Mouse (Mus musculus) CD4-positive, CD25-positive, alpha-beta regulatory T cell, adult 4 months (primary cell): Measurements from ENCODE around the gene Pidd1. TPM values are rescaled to one million over a fixed set of nuclear protein-coding genes. Genes with fewer than 3 reads are reported as not detected.

ENCODE experiments used
- ATAC-seq: one replicate; pipeline ENCODE4 v1.8.0; 2017
- polyA plus RNA-seq, 2 experiments: library from polyadenylated mRNA; unstranded; fragments of 100-300 nt; shearing (Covaris generic); gene quantifications; one replicate each; pipeline ENCODE4 v1.2.1; 2017

Gene Pidd1
- polyA plus RNA-seq, result 10 to 100 TPM in 1 of 2 experiments, 1 to 10 TPM in 1; 7.1 to 22.1 TPM

DNA sequence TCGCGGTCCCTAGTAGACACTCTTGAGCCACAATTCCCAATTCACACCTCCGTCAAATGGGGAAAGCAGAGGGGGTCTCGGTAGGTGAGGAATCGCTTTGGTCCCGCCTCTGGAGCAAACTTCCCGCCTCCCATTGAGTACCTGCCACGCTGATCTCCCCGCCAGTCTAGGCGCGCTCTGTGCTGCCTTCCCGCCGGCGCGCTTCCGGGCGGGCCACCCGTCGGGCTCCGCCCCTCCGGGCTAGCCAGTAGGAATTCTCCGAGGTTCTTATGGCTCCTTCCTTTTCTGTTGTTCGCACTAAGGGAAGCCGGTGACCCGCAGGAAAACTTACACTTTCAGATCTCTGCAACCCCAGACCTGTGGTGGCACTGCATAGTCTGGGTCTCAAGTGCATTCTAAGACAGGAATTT is at the start of gene Pidd1:
Gene Pidd1, minus strand, starts transcription at position 198 of the 410 bp plus-strand sequence.
- ATAC-seq, result peak; percentile 47

DNA sequence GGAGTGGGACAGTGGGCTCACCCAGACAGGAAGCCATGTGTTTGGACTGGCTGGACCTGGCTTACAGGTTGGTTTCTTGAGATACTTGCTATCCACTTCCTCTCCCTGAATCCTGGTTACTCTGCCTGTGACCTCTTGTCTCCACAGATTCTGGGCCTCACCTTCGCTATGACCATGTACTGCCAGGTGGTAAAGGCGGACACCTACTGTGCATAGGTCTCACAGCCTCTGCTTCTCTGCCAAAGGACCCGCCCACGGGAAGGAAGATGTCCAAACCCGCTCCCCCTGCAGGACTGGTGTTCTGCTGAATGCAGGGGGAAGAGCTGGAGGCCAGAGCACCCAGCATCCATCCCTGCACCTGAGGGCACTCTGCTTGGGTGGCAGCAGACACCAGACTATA is 48.9 kb upstream of the Pidd1 start:
- no peak for ATAC-seq

DNA sequence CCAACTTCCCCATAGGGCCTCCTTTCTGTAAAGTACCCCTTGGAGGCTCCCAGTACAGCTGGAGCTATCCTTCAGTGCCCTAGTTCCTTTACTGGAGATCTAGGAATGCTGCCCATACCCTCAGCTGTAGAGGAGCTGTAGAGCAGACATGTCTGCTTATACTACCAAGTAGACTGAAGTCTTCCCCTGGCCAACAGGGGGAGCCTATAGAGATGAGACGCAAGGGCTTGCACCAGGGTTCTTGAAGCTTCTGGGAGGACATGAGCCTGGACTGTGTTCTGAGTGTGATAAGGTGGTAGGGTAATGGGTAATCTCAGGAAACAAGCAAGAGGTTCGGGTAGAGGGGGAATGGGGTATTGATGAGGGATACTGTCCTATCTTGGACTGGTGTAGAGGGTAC is 47.3 kb upstream of the Pidd1 start:
- ATAC-seq, result no peak

DNA sequence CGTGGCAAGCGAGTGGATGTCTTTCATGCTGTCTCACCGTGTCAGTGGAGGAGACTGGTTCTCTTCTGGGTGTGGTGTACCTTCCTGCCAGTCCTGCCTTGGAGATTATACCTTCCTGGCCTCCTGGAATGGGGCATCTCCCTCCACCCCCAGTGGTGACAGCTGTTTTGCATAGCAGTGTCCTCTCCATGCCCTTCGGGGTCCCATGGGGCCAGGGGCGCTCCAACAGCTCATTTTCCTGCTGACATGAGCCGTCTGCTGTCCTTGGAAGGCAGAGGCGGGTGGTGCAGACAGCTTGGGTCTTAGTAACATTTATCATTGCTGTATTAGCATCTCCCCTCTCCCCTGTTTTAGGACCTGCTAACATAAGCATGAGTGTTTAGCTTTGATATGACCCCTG is 43.3 kb upstream of the Pidd1 start:
- ATAC-seq, result no peak

DNA sequence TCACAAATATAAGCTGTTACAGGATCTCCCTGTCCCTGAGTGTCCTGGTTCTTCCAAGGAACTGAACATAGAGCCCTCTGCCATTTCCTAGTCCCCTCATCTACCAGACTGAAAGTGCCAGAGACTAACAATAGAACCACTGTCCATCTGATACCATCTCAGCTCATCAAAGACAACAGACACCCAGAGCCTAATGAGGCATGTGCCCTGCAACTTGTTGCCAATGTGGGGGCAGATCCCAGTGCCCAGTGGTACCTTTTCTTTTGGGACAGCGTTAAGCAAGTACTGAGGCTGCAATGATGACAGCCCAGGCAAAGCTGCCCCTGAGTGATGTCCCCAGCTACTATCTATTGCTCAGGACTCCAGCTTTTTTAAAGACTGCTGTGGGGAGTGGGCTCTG is 42.4 kb upstream of the Pidd1 start:
- ATAC-seq, result no peak

DNA sequence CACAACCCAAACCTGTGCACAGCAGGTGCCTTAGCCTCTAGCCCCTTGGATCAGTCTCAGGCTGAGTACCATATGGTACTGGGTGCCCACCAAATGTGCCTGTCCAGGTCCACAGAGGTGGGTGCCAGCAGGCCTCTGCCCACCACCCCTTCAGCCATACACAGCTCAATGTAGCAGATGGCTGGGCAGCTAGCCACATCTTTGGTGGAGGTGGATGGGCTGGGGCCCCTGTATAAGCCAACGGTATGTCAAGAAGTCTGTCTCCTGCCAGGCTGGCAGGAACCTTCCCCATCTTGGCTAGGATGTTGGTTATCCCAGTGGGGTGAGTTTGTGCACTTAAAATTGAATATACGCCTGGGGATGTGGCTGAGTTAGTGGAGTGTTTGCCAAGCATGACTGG is 41.8 kb upstream of the Pidd1 start:
- ATAC-seq, result no peak

DNA sequence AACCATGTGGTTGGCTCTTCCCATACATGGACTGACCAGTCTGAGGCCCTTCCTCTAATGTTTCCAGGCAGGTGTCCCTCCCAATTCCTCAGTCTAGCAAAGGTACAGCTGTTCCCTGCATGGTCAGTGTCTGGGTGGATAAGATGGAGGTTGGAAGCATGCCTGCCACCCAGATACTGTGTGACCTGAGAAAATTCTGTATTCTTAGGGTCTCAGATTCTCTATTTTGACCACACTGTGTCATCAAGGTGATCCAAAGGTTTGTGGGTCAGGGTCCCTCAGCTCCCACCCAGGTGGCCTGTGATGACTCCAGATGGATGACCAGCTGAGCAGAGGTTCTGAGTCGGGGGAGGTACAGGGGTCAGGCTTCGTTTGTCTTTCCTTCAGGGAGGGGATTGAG is 41.4 kb upstream of the Pidd1 start:
- ATAC-seq, result no peak

DNA sequence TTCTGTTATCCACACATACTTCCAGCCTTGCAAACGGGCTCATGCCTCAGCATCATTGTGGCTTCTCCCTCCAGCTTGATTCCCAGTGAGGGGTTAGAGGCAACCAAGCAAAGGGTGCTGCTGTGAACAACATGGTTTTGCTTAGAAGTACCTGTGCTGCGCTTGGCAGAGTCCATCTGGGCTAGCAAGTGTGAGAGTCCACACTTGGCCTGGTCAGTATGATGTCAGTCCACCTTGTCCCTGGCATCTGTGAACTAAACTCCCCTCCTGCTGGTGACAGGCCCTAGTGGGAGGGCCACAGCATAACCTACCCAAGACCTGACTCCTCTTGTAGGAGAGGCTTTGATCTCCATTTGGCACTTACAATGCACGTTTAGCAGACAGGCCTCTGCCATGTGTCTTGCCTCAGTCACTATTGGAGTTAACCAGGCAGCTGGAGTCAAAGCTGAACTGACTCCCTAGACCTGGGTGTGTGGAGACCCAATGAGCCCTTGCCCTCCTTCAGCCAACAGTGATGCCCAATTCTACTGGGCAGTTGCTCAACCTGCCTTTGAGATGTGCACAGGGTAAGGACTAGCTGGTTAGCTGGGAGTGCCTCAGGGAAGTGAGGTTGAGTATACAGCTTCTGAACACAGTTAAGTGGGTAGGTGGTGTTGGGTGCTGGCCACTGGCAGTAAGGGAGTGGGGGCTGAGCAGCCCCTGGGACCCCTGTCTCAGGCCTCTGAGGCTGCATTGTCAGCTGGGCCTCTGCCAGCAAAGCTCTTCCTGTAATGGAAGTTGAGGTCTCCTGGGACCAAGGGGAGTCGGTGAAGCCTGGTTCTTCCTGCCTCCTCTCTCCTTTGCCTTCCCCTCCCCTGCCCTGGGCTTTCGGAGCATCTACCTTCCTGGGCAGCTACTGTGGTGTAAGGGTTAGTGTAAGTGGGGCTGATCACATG is 40.6 kb upstream of the Pidd1 start:
- ATAC-seq, result no peak

DNA sequence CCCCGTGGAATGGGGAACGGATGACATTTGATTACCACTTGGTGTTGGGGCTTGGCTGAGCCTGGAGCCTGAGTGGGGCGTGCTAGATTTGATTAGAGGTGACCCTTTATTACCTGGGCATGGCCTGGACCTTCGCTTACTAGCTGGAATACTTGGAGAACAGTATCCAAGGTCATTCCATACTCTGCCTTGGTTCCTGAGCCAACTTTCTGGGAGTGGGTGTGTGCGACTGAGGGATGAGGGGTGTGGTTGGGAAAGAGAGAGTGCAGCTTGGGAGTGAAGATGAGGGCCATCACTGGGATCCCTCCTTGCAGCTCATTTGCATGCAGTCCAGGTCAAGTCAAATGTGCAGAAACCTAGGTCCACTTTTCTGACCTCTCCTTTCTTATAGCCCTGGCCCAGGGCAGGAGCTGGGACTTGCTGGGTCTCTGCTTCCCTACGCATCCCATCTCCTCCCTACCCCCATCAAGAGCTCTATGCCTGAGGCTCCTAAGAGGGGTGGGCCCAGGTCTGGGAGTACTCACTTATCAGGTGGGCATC is 39.4 kb upstream of the Pidd1 start:
- ATAC-seq, result no peak

DNA sequence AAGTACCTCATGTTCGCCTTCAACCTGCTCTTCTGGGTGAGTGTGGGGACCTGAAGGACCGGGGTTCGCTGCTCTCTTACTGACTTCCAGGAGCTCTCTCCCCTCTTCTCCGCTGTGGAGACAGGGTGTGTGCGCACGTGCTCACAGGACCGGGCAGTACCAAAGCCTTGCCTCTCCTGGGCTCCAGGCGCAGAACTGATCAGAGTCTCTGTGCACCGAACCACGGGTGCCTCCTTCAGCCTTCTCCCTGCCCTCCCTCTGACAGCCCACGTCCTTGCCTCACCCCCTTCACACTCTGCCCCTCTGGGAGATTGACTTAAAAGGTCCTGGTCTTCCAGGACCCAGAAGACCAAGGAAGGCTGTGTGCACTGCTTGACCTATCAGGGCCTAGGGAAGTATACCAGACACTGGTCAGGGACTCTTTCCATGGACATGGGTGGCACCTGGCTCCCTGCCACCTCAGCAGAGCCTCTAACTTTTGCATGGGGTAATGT is 38.8 kb upstream of the Pidd1 start:
- no peak for ATAC-seq

DNA sequence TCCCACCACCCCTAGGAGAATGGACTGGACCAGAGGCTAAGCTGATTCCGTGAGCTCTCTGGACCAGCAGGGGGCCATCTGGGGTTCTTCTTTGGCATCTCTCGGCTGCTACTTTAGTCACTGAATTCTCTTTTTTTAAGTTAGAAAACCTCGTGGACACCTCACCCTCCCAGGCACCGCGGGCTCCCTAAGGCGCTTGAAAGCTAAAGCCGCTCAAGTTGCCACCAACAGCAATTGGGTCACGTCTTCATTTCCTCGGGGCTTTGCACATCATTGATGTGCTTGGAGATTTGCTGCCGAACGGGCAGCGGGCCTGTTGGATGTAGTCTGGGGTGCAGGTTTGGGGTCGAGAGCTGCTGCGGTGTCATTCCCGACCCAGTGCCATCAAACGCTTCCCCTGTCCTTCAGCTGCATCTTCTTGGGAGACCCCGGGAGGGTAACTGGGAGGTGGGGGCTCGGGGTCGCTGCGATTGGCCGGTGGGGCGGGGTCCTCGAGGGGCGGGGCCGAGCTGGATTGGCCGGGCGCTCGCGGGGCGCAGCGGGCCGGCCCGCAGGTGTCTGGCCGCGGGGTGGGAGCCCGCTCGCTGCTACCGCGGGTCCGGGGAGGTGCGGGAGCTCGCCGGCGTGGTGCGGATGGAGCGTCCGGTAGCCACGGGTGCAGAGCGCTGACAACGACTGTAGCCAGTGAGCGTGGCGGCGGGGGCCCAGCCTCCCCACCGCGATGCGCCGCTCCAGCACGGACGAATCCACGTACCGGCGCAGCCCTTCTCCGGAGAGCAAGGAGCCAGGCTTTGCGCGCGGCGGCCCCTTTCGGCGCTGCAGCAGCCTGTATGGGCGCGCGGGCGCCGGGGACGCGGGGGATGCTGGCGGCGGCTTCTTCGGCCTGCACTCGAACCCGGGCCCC is 37.9 kb upstream of the Pidd1 start:
- peak; percentile 25 for ATAC-seq

DNA sequence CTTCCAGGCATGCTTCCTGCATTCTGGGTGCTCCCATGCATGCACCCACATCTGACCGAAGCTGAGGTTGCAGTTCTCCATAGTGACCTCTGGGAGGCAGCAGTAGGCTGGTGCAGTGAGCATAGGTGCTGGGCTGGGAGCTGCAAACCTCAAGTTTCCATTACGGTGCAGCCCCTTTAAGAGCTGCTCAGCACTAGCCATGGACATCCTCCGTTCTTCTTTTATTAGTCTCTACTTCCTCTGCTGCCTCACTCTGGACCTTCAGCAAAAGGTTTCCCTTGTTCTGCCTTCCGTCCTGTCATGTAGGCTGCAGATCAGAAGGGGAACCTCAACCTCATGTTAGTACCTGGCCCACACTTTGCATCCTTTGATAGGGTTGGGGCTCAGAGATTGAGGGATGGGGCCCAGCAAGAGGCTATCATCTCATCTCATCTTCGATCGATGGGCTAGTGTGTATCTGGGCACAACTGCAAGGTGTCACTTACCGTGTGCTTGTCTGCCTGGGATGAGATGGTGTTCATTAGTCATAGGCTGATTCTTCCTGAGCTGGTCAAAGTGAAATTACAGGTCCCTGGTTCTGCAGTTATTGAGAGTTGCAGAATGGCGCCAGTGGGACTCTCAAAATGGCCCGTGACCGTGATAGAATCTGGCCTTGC is 37.1 kb upstream of the Pidd1 start:
- ATAC-seq, result peak; percentile 93

DNA sequence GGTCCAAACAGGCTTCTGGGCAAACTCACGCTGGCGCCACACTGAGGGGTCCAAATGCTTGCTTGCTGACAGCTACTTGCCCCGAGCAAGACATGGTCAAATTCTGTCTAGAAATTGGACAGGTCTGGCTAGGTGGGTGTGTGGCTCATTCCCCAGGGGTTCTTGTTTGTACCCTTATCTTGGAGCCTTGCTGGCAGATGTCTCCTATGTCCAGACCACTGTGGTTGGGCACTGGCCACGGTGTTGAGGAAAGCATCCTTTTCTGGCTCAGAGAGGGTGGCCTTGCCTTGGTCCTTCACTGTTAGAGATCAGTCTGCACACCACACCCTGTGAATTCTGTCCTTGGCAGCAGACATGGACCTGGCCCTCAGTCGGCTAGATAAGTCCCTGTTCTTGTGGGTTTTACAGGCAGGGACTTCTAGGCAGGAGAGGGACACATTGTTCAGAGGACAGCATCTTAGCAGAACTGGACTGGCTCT is 34.5 kb upstream of the Pidd1 start:
- ATAC-seq, result no peak

DNA sequence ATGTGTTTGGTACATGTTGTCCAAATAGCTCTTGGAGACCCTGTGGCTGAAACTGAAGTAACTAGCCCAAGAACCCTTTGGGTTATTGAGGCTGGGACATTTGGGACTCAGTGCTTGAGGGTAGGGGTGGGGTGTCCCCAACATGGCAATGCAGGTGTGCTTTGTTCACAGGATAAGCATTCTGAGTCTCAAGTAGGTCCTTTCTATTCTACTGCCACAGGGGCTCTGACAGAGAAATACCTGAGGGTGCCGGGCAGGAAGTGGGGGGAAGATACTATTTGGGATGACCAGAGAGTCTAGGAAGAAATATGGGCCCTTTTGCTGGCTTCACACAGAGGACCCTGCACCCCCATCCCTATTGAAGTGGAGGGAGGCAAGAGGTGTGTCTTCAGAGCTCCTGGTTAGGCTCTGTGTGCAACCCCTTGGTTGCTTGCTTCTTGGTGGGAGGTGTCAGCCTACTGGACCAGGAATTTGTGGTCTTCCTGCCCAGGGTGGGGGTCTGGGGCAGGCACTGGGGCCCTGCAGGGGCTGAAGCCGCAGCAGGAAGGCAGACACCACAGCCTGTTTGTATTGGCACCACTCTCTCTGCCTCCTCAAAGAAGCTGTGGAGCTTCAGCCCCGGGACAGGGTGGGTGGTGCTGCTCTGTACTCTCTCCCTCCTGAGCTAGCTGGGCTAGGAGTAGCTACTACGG is 33.9 kb upstream of the Pidd1 start:
- ATAC-seq, result no peak

DNA sequence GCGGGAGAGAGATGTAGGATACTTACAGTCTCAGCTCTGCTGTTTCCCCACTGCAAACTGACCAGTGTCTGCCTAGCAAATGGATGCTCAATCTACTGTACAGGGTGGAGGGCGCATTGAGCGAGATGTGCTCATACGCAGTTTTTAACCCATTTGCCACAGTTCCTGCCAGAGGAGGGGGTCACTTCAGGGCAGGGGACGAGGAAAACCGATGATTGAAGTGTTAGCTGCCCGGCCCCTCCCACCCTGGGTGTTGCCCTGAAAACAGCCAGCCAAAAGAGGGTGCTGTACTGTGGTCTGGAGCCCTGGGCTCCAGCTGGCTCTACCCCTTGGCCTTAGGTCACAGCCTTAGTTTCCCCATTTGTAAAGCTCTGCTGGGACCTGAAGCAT is 33.2 kb upstream of the Pidd1 start:
- no peak for ATAC-seq

DNA sequence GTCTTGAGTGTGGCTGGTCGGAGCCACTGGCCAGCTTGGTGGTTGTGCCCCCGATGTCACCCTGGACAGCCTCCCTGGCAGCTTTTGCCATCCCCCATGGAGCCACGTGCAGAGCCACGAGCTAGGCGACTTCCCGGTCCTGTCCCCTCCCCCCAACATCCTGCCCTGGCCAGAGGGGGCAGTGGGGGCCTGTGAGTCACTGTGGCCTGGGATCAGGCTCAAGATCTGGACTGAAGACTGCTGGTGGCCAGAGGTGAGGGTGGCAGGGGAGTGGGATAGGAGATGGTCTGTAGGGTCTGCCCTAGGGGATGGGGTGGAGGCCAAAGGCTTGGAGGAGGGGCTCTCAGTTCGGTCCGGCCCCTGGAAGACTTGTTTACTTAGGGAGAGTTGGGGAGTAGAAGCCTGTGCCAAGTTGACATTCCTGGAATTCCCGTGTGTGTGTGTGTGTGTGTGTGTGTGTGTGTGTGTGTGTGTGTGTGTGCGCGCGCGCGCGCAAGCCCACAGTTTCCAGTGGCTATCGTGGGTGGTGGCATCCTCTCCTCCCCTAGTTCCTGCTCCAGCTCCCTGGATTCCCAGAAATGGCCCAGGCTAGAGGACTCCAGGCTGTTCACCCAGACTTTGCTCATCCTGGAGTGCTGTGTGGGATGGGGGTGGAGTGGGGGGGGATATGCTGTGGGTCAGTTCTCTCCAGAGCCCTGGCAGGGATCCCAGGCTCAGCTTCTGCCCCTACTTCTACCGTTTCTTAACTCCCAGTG is 32.6 kb upstream of the Pidd1 start:
- no peak for ATAC-seq

DNA sequence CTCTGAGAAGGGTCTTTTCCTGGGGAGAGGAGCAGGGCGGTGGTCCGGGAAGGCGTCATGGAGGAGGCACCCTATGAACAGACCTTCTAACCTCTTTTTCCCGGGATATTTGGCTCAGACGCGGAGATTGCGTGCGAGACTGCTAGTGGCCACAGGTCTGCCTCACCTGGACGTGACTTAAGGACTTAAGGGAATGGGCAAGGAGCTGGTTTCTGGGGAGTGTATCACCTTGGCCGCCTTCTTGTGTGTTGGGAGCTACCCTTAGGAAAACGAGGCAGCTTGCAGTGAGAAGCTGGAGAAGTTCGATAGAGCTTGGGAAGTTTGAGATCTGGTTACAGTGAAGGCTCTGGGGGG is 32.0 kb upstream of the Pidd1 start:
- ATAC-seq, result no peak

DNA sequence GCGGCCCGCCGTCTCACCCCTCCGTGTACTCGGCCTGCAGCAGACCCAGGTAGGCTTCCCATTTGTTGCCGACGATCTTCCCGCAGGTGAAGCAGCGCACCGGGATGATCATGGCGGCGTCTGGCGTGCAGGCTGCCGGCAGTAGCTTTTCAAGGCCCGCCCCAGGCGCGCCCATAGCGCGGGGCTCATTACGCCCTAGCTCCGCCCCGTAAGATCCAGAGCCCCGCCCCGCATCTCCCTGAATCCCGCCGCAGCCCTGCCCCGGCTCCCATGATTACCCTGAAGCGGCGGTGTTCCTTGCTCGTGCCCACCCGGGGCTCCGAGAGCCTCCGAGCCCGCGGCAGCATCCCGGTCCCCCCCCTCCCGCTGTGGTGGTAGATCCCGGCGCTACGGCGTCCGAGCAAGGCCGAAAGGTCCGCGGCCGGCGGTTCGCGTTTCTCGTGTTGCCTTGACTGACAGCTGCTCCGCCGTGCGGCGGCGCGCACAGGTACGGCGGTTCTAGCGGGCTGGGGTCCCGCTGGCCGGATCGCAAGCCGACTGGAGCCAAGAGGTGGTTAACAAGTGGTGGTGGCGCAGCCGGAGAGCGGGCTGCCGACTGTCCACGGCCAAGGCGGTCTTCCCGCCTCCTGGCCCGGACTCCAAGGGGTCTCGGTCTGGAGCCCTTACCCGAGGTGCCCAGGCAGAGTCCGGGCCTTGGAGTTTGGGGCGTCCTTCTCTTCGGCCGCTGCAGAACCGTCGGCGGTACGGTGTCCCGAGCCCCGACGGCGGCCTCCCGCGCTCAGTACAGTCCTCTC is 31.4 kb upstream of the Pidd1 start, which contains the start of the genes Polr2l and Tspan4:
Gene Polr2l, minus strand, starts transcription at position 122 of the 794 bp plus-strand sequence.
Gene Tspan4, plus strand, starts transcription at position 230 of the 794 bp plus-strand sequence.
- ATAC-seq, result peak; percentile 92

DNA sequence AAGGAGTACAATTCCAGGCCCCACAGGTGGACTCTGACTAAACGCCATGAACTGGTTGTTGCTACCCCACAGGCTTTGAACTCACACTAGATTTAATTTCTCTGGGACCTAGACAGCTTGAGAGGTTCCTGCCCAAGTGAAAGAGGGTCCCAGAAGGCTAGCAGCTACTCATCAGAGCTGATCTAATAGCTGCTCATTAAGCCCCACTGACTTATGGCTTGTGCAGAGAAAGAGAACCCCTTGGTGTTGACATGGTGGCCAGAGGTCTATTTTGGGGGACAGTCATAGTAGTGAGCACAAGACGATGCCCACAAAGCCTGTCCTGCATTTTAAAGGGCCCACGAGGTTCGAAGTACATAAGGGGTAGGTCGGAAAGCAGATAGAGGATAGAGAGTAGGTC is 30.3 kb upstream of the Pidd1 start:
- ATAC-seq, result no peak

DNA sequence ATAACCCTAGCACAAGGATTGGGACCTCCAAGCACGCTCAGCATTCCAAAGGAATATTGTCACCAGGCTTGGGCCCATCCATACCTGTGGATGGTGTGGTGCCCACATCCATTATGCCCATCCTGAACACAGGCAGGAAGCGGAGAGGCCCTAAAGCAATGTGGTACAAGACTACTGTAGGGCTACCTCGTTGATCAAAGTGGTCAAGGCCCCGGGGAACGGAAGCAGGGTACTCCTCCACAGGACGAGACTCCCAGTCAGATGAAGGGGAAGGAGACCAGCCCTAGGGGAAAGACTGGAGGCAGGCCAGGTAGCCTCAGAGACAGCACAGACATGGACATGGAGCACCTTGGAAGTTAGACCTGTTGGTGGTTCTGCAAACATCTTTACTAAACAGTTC is 28.9 kb upstream of the Pidd1 start:
- no peak for ATAC-seq
